In the genomic region with DNA sequence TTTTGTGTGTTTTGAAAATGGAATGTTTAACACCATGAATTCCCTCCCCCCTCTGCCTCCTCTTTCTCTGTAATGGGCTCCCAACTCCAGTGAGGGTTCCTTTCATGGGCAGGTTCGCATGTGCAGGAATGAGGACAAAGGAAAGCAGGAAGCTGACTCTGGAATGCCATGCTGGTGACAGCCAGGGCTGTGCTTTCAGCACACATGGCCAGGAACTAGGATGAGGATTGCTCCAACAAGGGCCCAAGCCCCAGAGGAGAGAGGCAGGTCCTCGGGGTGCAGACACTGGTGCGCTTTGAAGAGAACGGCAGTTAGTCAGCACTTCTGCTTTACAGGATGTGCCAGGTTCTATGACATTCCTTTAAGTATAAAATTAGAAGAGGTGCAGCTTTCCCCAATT, we compare ENCODE assay signal across 10 mouse cellular contexts.
DNase-seq lines count a peak whose midpoint lies in the region; ATAC-seq lines count a peak whose summit lies in the region.
"Had no signal": no experiment of that assay in that cellular context is flagged by ENCODE, and none has a peak within 500 bp of the region (broad histone marks: within the 10 kb centered on the region; RNA-seq: fewer than 3 reads in every experiment).

No protein-coding gene starts in this region.

- H3K4me1 ChIP-seq in embryonic facial prominence, embryonic 10.5 days: peaks cover 28% of the 10 kb centered on the region
- peaks cover 15% of the 10 kb centered on the region for H3K4me1 ChIP-seq in hindbrain, embryonic 13.5 days (replicated peaks)
- H3K4me1 ChIP-seq in neural tube, embryonic 11.5 days (ENCODE audit: control insufficient read depth, insufficient read depth, low read length): peaks cover 12% of the 10 kb centered on the region

- H3K9ac ChIP-seq in hindbrain, embryonic 13.5 days: peak overlapping the region; percentile 60
- H3K9ac ChIP-seq in neural tube, embryonic 11.5 days (ENCODE audit: low read length): peak overlapping the region; percentile 32; the same call in 1 of the 2 replicates
- H3K9ac ChIP-seq: liver, embryonic 14.5 days had no signal

- peak; percentile 29 to 36 for DNase-seq in layer of hippocampus, postnatal 10 days (ENCODE audit: low spot score in 2 of 2)
- DNase-seq in layer of hippocampus, adult 9-10 months (ENCODE audit: low spot score): no peak
- DNase-seq in embryonic facial prominence, embryonic 10.5 days (ENCODE audit: low spot score): peak; percentile 43
- no peak for DNase-seq in neural tube, embryonic 11.5 days (ENCODE audit: low spot score)
- DNase-seq in urinary bladder, postnatal 14 days (ENCODE audit: low spot score): no peak
- DNase-seq in lung, adult 18-20 months: no peak
- DNase-seq: heart, adult 2 months had no signal

- peak overlapping the region; percentile 75 for H3K27ac ChIP-seq in embryonic facial prominence, embryonic 10.5 days (replicated peaks)
- H3K27ac ChIP-seq in hindbrain, embryonic 13.5 days: peak overlapping the region; percentile 86
- peak overlapping the region; percentile 60; the same call in 1 of the 2 replicates for H3K27ac ChIP-seq in neural tube, embryonic 11.5 days (ENCODE audit: low read depth, low read length)
- H3K27ac ChIP-seq: heart, adult 2 months; liver, embryonic 14.5 days had no signal

- H3K9me3 ChIP-seq in embryonic facial prominence, embryonic 10.5 days: no peaks in the 10 kb centered on the region
- H3K9me3 ChIP-seq in hindbrain, embryonic 13.5 days: no peaks in the 10 kb centered on the region
- no peaks in the 10 kb centered on the region for H3K9me3 ChIP-seq in neural tube, embryonic 11.5 days (ENCODE audit: control insufficient read depth, low read length)

- peak; percentile 62; the same call in 1 of the 2 replicates for ATAC-seq in hindbrain, embryonic 13.5 days (ENCODE audit: low FRiP score)
- peak; percentile 35; the same call in 1 of the 2 replicates for ATAC-seq in neural tube, embryonic 11.5 days (ENCODE audit: insufficient read depth, low FRiP score, low TSS enrichment)
- ATAC-seq in cerebellum, adult (ENCODE audit: insufficient number of reproducible peaks, low FRiP score, low TSS enrichment): no peak

- H3K27me3 ChIP-seq in embryonic facial prominence, embryonic 10.5 days (replicated peaks; ENCODE audit: low read depth, poor library complexity, severe bottlenecking): no peaks in the 10 kb centered on the region
- no peaks in the 10 kb centered on the region for H3K27me3 ChIP-seq in hindbrain, embryonic 13.5 days
- no peaks in the 10 kb centered on the region for H3K27me3 ChIP-seq in neural tube, embryonic 11.5 days (ENCODE audit: control insufficient read depth, insufficient read depth, low read length)

- 35% methylated on average over 4 of the region's 4 CpGs for WGBS in embryonic facial prominence, embryonic 10.5 days
- WGBS in hindbrain, embryonic 13.5 days: 26% methylated on average over 4 of the region's 4 CpGs
- WGBS in neural tube, embryonic 11.5 days: 24% methylated on average over 4 of the region's 4 CpGs

- H3K36me3 ChIP-seq in embryonic facial prominence, embryonic 10.5 days (replicated peaks): 0 out of 2 replicates have a peak, but pooled peaks cover 5% of the 10 kb centered on the region
- H3K36me3 ChIP-seq in hindbrain, embryonic 13.5 days: no peaks in the 10 kb centered on the region
- no peaks in the 10 kb centered on the region for H3K36me3 ChIP-seq in neural tube, embryonic 11.5 days (ENCODE audit: control insufficient read depth, insufficient read depth, low read length)

- H3K4me2 ChIP-seq in hindbrain, embryonic 13.5 days: no peak overlapping the region
- no peak overlapping the region for H3K4me2 ChIP-seq in neural tube, embryonic 11.5 days (ENCODE audit: low read depth)

- H3K4me3 ChIP-seq in embryonic facial prominence, embryonic 10.5 days: no peak overlapping the region
- no peak overlapping the region for H3K4me3 ChIP-seq in hindbrain, embryonic 13.5 days
- no peak overlapping the region for H3K4me3 ChIP-seq in neural tube, embryonic 11.5 days (ENCODE audit: low read depth, low read length)
- H3K4me3 ChIP-seq: heart, adult 2 months had no signal

Comparison
In these comparisons a context has a peak if more than half of its experiments do, and no peak if none do; other contexts are left out.
1. DNase-seq: peak in layer of hippocampus, postnatal 10 days (2 of 2) and embryonic facial prominence, embryonic 10.5 days (single experiment); none in layer of hippocampus, adult 9-10 months (single experiment), neural tube, embryonic 11.5 days (single experiment), urinary bladder, postnatal 14 days (single experiment) and lung, adult 18-20 months (0 of 2).
2. Peak in every context shown above with its lines, with median percentiles within 50 percentile points of each other: H3K27ac ChIP-seq.